Mouse (Mus musculus) 3T3-L1 (cell line): ENCODE results near the gene Stat3.

Experiments used
- DNase-seq: peaks from one replicate; pipeline ENCODE4 v3.0.0-alpha.2; 2015; ENCODE audit warnings: low read depth, low spot score

Stat3 gene

GRCm38 (mm10) chr11:100924386-100924919 is 14.9 kb downstream of the Stat3 start:
- no peak for DNase-seq

- DNase-seq: no peak
These were observed 18.3 kb downstream of the Stat3 start for GRCm38 (mm10) chr11:100920887-100921624.

- no peak for DNase-seq
These were observed 21.3 kb downstream of the Stat3 start for GRCm38 (mm10) chr11:100918007-100918406.

GRCm38 (mm10) chr11:100916432-100916971 is 22.8 kb downstream of the Stat3 start:
- DNase-seq: no peak

DNA sequence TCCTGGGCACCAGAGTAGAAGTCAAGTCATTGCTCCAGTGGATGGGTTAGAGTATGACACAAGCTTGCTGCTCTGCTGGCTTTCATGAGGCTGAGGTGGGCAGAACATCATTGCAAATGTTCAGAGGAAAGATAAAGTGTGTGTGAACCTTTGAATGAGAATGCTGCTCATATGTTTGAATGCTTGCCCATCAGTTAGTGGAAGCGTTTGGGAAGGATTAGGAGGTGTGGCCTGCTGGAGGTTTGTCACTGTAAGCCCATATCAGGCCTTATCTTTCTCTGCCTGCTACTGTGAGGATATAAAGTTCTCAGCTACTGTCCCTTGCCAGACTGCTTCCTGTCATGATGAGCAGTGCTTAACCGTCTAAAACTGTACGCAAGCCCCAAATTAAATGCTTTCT is 24.3 kb downstream of the Stat3 start:
- DNase-seq: no peak

DNA sequence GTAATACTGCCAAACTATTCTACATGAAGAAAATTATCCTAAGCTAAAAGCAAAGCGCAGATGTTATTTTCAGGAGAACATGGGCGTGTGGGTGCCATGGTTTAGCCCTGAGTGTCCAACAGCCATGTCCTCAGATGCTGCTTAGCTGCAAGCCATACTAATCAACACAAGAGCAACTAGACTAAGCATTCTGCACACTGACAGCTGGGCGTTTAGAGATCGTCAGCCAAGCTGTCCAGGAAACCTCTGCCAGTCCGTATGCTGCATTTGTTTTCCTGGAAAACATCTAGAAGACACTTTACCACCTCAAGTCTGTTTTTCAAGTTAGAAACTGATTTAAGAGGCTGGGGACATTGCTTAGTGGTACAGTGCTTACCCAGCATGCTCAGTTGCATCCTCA is 24.9 kb downstream of the Stat3 start:
- DNase-seq: no peak

- DNase-seq: peak; percentile 17
These were observed 26.8 kb downstream of the Stat3 start for GRCm38 (mm10) chr11:100912401-100913155.

DNA sequence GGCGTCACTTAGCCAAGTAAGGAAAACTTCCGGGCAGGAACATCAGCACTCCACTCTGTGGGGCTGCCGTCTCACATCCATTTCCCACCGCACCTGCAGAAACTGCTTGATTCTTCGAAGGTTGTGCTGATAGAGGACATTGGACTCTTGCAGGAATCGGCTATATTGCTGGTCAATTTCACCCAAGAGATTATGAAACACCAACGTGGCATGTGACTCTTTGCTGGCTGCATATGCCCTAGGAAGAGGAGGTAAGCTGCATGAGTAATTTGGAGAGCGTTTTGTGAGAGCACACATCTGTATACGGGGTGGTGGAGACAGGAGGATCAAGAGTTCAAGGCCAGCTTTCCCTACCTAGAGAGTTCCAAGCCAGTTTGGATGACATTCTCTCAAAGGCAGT is 30.8 kb downstream of the Stat3 start:
- DNase-seq: no peak

DNA sequence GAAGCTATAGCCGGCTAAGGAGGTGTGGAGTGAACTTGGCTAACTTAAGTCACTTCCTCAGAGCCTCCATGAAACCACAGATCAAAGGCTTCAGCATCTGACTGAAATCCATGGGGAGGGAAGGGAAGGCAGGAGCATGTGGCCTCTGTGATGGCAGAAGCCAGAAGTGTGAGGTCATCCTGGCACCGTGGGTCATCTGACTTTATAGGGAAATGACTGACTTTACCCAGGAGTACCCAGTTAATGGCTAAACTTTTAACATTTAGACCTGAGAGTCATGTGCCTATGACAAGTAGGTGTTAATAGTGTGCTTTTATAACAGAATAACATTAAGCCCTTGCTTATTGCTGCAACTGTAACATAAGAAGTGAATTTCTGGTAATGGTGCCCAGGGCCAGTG is 31.2 kb downstream of the Stat3 start:
- no peak for DNase-seq

- DNase-seq: no peak
These were observed 32.5 kb downstream of the Stat3 start for GRCm38 (mm10) chr11:100906885-100907284.

DNA sequence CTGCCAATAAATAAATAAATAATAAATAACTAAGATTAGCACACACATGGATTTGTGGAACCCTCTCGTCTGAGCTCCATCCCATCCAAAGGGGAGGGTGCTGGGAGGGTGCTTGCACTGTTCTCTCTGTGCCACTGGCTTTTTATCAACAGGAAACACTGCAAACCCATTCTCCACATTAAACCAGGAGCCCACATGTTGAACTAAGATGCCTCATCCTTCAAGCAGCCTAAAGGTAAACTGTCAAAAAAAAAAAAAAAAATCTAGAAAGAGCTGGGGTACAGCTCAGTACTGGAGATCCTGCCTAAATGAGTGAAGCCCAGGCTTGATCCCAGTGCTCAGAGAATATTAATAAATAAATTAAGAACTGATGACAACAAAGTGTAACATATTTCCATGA is 33.4 kb downstream of the Stat3 start:
- no peak for DNase-seq

DNA sequence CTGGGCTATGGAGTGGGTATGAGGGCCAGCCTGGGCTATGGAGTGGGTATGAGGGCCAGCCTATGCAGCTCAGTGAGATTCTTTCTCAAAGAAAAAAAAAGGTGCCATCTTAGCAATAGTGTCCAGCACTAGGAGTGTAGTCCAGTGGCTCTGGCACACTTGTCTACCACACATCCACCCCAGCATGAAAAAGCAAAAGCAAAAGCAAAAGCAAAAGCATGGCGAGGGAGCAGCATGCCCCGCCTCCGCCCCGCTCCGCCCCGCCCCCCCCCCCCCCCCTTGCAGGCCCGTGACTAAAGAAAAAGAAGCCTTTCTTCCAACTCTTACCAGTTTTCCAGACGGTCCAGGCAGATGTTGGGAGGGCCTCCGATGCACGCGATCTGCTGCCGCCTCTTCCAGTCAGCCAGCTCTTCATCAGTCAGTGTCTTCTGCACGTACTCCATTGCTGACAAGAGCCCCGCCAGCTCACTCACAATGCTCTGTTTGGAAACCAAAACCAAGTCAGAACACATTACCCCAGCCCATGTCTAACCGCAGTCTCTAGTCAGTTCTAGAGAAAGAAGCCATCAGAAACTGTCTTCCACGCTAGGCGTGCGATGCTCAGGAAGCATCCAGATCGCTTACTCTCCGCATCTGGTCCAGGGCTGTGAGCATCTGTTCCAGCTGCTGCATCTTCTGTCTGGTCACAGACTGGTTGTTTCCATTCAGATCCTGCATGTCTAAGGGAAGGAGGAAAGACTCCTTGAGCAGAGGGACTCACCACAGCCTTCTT is 34.6 kb downstream of the Stat3 start:
- no peak for DNase-seq

DNA sequence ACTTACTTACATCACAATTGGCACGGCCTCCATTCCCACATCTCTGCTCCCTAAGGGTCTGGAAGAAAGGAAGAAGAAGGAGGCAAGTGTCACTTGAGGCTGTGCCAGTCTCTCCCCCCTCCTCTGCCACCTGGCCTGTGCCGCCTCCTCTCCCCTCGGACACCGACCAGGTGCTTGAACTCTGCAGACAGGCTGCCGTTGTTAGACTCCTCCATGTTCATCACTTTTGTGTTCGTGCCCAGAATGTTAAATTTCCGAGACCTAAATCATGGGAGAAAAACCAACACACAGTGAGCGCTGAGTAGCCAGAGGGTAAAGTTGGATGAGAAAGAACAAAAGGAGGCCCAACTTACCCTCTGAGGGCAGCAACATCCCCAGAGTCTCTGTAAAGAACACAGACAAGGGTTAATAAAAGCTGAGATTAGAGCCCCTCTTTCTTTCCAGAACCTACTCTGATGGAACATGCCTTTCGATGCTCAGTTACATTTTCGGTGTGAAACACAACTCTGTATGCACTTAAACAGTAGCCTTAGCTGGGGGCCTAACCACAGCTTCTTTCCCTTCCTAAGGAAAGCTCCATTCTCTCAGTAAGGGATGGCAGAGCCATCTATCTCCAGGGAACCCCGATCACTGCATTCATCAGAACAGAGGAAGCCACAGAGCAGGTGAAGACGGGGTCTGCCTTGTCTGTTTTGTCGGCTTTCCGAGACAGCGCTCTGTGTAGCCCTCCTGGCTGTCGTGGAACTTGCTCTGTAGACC is 40.7 kb downstream of the Stat3 start:
- DNase-seq: no peak

DNA sequence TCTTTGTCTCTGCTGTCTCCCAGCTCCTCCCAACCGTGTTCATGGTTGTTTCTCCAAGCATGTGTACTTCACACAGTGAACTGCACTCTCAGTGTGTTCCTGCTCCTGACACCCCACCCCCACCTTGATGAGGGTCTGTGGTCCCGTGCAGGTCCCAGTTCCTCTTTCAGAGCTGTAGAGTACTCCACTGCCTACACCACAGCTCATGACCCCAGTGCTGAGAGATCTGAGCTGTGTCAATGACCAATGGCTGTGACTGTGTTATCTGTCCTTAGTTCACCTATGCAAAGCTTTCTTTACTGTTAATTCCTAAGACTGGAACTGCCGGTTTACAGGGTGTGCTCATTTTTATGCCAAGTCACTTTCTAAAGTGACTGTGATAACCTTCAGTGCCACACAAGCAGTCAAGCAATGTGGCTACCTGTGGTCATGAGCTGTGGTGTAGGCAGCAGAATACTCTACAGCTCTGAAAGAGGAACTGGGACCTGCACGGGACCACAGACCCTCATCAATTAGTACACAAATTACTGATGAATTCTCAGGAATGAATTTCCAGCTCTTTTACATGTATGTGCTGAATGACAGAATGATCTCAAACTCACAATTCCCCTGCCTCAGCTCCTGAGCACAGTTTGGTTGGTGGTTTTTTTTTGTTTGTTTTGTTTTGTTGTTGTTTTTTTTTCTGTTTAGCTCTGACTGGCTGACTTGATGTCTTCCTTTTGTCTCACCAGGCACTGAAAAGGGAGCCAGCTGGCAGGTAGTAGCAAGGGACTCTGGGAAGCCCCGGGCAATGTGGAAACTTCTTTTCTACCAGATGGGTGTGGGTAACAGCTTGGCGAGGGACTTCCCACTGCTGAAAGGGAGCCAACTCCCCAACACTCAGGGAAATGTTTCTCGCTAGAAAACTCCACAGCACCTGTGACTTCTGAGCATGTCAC is 41.8 kb downstream of the Stat3 start:
- no peak for DNase-seq

- no peak for DNase-seq
These were observed 43.3 kb downstream of the Stat3 start for GRCm38 (mm10) chr11:100896078-100896477.

DNA sequence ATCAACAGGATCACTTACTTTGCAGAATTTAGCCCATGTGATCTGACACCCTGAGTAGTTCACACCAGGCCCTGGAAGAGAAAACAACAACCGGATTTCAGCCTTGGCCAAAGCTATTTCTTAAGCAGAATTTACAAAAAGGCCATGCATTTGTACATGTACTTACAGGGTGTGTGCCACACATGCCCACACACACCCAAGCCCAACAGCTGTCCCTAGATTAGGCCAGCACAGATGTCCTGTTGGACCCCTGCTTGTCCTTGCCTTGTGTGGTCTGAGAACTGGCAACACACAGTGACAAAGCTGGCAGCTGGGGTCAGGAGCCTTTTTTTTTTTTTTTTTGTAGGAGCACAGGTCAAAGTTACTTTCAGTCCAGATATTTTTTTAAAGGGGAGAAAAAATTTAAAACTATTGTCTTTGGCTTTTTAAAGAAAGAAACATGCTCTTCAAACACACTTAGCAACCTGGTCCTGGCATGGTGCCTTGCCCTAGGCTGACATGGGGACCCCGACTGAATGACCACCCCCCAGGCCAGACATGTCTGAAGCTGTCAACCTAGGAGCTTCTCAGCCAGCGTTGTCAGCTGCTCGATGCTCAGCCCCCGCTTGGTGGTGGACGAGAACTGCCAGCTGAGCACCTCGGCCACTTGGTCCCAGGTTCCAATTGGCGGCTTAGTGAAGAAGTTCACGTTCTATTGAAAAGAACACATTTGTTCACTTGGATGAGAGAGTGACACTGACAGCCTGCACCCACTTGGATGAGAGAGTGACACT is 45.0 kb downstream of the Stat3 start:
- no peak for DNase-seq

DNA sequence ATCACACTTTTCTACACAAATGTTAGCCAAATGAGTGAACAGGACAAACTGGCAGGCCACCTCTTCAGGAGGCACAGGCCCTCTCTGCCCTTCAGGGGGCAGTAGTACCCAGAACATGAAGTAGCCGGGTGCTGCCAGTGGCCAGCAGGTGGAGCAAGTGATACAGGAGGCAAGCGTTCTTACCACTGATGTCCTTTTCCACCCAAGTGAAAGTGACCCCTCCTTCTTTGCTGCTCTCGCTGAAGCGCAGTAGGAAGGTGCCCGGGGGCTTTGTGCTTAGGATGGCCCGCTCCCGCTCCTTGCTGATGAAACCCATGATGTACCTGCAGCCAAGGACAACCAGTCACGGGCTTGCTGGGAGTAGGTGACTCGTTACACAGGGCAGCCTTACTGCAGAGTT is 45.9 kb downstream of the Stat3 start:
- peak; percentile 95 for DNase-seq

DNA sequence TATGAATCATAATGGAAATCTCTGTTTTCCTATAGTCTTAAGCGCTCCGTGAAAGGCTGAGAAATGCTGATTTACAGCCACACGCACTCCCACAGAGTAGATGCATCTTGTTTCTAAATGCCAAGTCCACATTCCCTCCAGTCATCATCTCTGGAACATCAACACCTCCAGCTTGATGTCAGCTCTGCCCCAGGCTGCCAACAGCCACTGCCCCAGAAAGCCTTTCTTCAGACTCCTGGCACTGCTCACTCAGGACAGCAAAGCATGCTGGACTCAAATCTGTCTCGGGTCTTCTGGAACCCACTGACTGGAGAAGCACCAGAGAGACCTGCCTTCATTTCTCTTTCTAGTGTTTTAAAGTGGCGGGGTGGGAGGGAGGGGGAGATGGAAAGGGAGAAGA is 46.9 kb downstream of the Stat3 start:
- DNase-seq: no peak
